Mouse (Mus musculus) liver, adult 2 months (tissue): Measurements from ENCODE around the gene Maml3. TPM values are rescaled to one million over a fixed set of nuclear protein-coding genes. Genes with fewer than 3 reads are reported as not detected.

Experiments
- DNase-seq: peaks from one replicate; pipeline ENCODE4 v3.0.0-alpha.2; 2011; ENCODE audit warnings: low read depth, low spot score; ENCODE audit errors: extremely low read depth
- H3K27ac ChIP-seq: fragments of 200-500 bp; replicated peaks from 2 replicates; pipeline ENCODE4 v1.5.1; 2012; ENCODE audit warnings: low read depth, mild to moderate bottlenecking, control low read depth, inconsistent platforms, low read length; ENCODE audit not compliant: insufficient read depth
- H3K27me3 ChIP-seq: fragments of 200-500 bp; 2 replicates; pipeline ENCODE4 v1.6.1; 2012; ENCODE audit warnings: mild to moderate bottlenecking, moderate library complexity, low read length, inconsistent platforms; ENCODE audit not compliant: control insufficient read depth, insufficient read depth
- H3K36me3 ChIP-seq: fragments of 200-500 bp; 2 replicates; pipeline ENCODE4 v1.6.1; 2012; ENCODE audit warnings: low read length, inconsistent platforms; ENCODE audit not compliant: control insufficient read depth, insufficient read depth
- H3K4me1 ChIP-seq: fragments of 200-500 bp; 2 replicates; pipeline ENCODE4 v1.6.1; 2011; ENCODE audit warnings: low read length; ENCODE audit not compliant: control insufficient read depth, insufficient read depth
- H3K4me3 ChIP-seq: fragments of 200-500 bp; 2 replicates; pipeline ENCODE4 v1.5.1; 2011; ENCODE audit warnings: low read depth, mild to moderate bottlenecking, control low read depth, low read length, moderate library complexity; ENCODE audit not compliant: insufficient read depth
- H3K79me2 ChIP-seq: fragments of 200-500 bp; 2 replicates; pipeline ENCODE4 v1.6.1; 2012; ENCODE audit warnings: inconsistent platforms, mild to moderate bottlenecking, low read length, moderate library complexity; ENCODE audit not compliant: control insufficient read depth, insufficient read depth
- H3K9ac ChIP-seq: fragments of 200-500 bp; 2 replicates; pipeline ENCODE4 v1.6.1; 2012; ENCODE audit warnings: low read depth, mild to moderate bottlenecking, control low read depth, inconsistent platforms, low read length
- CTCF ChIP-seq: fragments of 200-500 bp; IDR thresholded peaks from 2 replicates; pipeline ENCODE4 v1.5.1; 2011; ENCODE audit warnings: low read depth, low read length, control low read depth
- POLR2A ChIP-seq: fragments of 200-500 bp; IDR thresholded peaks from 2 replicates; pipeline ENCODE4 v1.6.1; 2011; ENCODE audit warnings: low read length, control low read depth; ENCODE audit not compliant: insufficient read depth; ENCODE audit errors: extremely low read depth
- WGBS: fragments of 180-500 bp; shearing (Covaris S2); methylation state at CpG from one replicate; pipeline ENCODE4 v1.1.7; 2018; 5-methylcytosine and 5-hydroxymethylcytosine counted together
- polyA plus RNA-seq: library from polyadenylated mRNA; depleted of rRNA; stranded (reverse); fragments of >200 nt; gene quantifications from 2 replicates; pipeline ENCODE4 v1.2.3, GENCODE M21; 2012
- total RNA-seq: library from RNA; depleted of rRNA; stranded (reverse); fragments of >200 nt; gene quantifications from 2 replicates; pipeline ENCODE4 v1.2.3, GENCODE M21; 2014

Maml3 gene
- total and polyA plus RNA-seq, 2 experiments: 0.64 to 0.92 TPM

GRCm38 (mm10) chr3:51844255-51844654 lies 260.6 kb downstream of the Maml3 start:
- Histone ChIP-seq H3K27ac (no peak overlapping the region), H3K4me1 (no peaks in the 10 kb centered on the region), H3K36me3 (no peaks in the 10 kb centered on the region), H3K9ac (no peak overlapping the region), H3K79me2 (no peaks in the 10 kb centered on the region), H3K27me3 (no peaks in the 10 kb centered on the region), H3K4me3 (no peak overlapping the region)
- no peak for TF ChIP-seq CTCF
- DNase-seq: no peak
- 86% methylated on average over 9 of the region's 9 CpGs for WGBS

DNA sequence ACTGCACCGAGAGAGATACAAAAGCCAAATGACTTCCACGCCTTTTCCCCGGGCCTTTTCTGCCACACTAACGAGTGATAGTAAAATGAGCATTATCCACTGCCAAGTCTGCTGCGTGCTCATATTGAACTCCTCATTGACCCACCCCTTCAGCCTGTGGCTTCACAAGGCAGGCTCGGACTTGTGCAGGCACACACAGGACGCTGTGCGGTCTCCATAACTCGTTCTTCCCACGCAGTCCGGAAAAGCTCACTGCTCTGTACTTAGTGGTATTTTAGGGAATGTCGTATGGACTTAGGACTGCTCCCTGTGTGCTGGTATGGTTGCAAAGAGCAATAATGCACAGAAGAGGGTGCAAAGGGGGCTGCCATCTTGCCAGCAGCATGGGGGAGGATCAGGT lies 262.7 kb downstream of the Maml3 start:
- WGBS: 80% methylated on average over 12 of the region's 12 CpGs
- H3K9ac ChIP-seq: no peak overlapping the region
- no peak for DNase-seq
- H3K4me3 ChIP-seq: no peak overlapping the region
- no peaks in the 10 kb centered on the region for H3K36me3 ChIP-seq
- H3K27me3 ChIP-seq: no peaks in the 10 kb centered on the region
- H3K4me1 ChIP-seq: no peaks in the 10 kb centered on the region
- no peak overlapping the region for H3K27ac ChIP-seq
- no peak for TF ChIP-seq CTCF
- no peak for TF ChIP-seq POLR2A
- H3K79me2 ChIP-seq: no peaks in the 10 kb centered on the region

- no peaks in the 10 kb centered on the region for H3K4me1 ChIP-seq
- H3K4me3 ChIP-seq: no peak overlapping the region
- no peaks in the 10 kb centered on the region for H3K27me3 ChIP-seq
- 73% methylated on average over 12 of the region's 12 CpGs for WGBS
- no peak overlapping the region for H3K9ac ChIP-seq
- H3K36me3 ChIP-seq: no peaks in the 10 kb centered on the region
- DNase-seq: no peak
- TF ChIP-seq CTCF: no peak
- TF ChIP-seq POLR2A: no peak
- H3K27ac ChIP-seq: no peak overlapping the region
- no peaks in the 10 kb centered on the region for H3K79me2 ChIP-seq
Observed at GRCm38 (mm10) chr3:51841598-51841997, 263.3 kb downstream of the Maml3 start.

- Histone ChIP-seq H3K4me1 (no peaks in the 10 kb centered on the region), H3K79me2 (no peaks in the 10 kb centered on the region), H3K4me3 (no peak overlapping the region), H3K27ac (no peak overlapping the region), H3K36me3 (no peaks in the 10 kb centered on the region), H3K9ac (no peak overlapping the region), H3K27me3 (no peaks in the 10 kb centered on the region)
- WGBS: 83% methylated on average over 6 of the region's 6 CpGs
- TF ChIP-seq CTCF (no peak), POLR2A (no peak)
- no peak for DNase-seq
Observed at GRCm38 (mm10) chr3:51841177-51841576, 263.7 kb downstream of the Maml3 start.

GRCm38 (mm10) chr3:51840095-51840805 lies 264.6 kb downstream of the Maml3 start:
- TF ChIP-seq POLR2A: no peak
- TF ChIP-seq CTCF: no peak
- no peak overlapping the region for H3K4me3 ChIP-seq
- no peak overlapping the region for H3K27ac ChIP-seq
- no peaks in the 10 kb centered on the region for H3K27me3 ChIP-seq
- no peak for DNase-seq
- no peak overlapping the region for H3K9ac ChIP-seq
- no peaks in the 10 kb centered on the region for H3K79me2 ChIP-seq
- H3K4me1 ChIP-seq: no peaks in the 10 kb centered on the region
- 92% methylated on average over 13 of the region's 13 CpGs for WGBS
- H3K36me3 ChIP-seq: no peaks in the 10 kb centered on the region

GRCm38 (mm10) chr3:51839353-51839715 lies 265.5 kb downstream of the Maml3 start:
- no peak for DNase-seq
- no peaks in the 10 kb centered on the region for H3K4me1 ChIP-seq
- no peaks in the 10 kb centered on the region for H3K79me2 ChIP-seq
- no peak overlapping the region for H3K4me3 ChIP-seq
- TF ChIP-seq CTCF: no peak
- H3K27me3 ChIP-seq: no peaks in the 10 kb centered on the region
- no peaks in the 10 kb centered on the region for H3K36me3 ChIP-seq
- 85% methylated on average over 5 of the region's 5 CpGs for WGBS
- H3K9ac ChIP-seq: no peak overlapping the region
- no peak overlapping the region for H3K27ac ChIP-seq
